Mouse (Mus musculus) forebrain, embryonic 12.5 days (tissue): ENCODE measurements around the gene Pigc. TPM values are rescaled to one million over a fixed set of nuclear protein-coding genes. Genes with fewer than 3 reads are reported as not detected.

ENCODE experiments used
- ATAC-seq: fragments of 200-750 bp; cut with Nextera tagmentation; 2 replicates; pipeline ENCODE4 v1.8.0; 2017; ENCODE audit warnings: moderate TSS enrichment; ENCODE audit not compliant: low FRiP score
- H3K27ac ChIP-seq: fragments of 300-500 bp; sonication (generic); 2 replicates; pipeline ENCODE4 v1.5.1; 2016; ENCODE audit warnings: mild to moderate bottlenecking
- H3K27me3 ChIP-seq: fragments of 300-500 bp; sonication (generic); 2 replicates; pipeline ENCODE4 v1.6.1; 2016; ENCODE audit warnings: mild to moderate bottlenecking
- H3K36me3 ChIP-seq: fragments of 300-500 bp; sonication (generic); replicated peaks from 2 replicates; pipeline ENCODE4 v1.6.1; 2016; ENCODE audit warnings: mild to moderate bottlenecking
- H3K4me1 ChIP-seq: fragments of 300-500 bp; sonication (generic); 2 replicates; pipeline ENCODE4 v1.6.1; 2016
- H3K4me2 ChIP-seq: fragments of 300-500 bp; sonication (generic); 2 replicates; pipeline ENCODE4 v1.6.1; 2016; ENCODE audit warnings: mild to moderate bottlenecking, moderate library complexity
- H3K4me3 ChIP-seq: fragments of 300-500 bp; sonication (generic); replicated peaks from 2 replicates; pipeline ENCODE4 v1.5.1; 2016; ENCODE audit warnings: mild to moderate bottlenecking
- H3K9ac ChIP-seq: fragments of 300-500 bp; sonication (generic); 2 replicates; pipeline ENCODE4 v1.6.1; 2016; ENCODE audit warnings: mild to moderate bottlenecking
- H3K9me3 ChIP-seq: fragments of 300-500 bp; sonication (generic); 2 replicates; pipeline ENCODE4 v1.6.1; 2016
- whole genome bisulfite sequencing: fragments of 180-500 bp; shearing (Covaris S2); methylation state at CpG from one replicate; pipeline ENCODE4 v1.1.7; 2016; 5-methylcytosine and 5-hydroxymethylcytosine counted together
- polyA plus RNA-seq: library from polyadenylated mRNA; unstranded; fragments of >200 nt; fragmentation: Nextera tagmentation; extraction: Ambion mirVana; gene quantifications from 2 replicates; pipeline ENCODE4 v1.2.1, GENCODE M21; 2016

Pigc gene
- polyA plus RNA-seq, 1 experiment from 2014 or later = 29.4 TPM

DNA sequence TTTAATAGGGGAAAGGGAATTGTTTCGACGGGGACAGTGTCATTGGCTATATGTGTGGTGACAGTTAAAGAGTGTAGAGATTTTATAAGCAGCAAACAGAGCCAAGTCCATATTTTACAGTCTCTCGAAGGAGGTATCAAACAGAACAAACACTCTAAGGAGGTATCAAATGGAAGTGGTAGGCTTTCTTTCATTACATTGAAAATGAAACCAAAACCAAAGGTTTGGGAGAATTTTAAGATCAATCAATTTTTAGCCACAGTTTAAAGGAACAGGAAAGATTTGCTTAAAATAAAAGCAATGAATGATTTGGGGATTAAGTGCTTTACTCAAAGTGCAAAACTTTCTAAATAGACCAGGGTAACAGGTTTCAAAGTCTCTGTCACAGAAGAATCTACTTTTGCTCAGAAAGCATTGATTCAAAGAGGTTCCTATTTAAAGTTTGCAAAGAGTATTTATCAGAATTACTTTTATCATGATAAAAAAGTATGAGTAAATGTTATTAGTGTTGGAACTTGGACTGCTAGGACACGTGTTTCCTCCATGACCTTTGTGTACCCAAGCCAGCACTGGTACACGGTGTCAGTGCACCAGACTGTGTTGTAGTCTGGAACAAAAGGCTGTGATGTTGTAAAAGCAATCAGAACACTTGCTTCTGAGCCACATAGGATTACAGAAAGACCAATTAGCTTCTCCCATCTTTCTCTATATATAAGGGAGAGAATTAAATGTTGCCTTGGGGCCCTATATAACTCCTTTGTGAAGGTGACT, 17.8 kb upstream of the Pigc start:
- Histone ChIP-seq H3K27ac (no peak overlapping the region), H3K27me3 (no peaks in the 10 kb centered on the region), H3K9ac (no peak overlapping the region), H3K4me2 (no peak overlapping the region), H3K4me3 (no peak overlapping the region), H3K36me3 (no peaks in the 10 kb centered on the region), H3K4me1 (no peaks in the 10 kb centered on the region), H3K9me3 (no peaks in the 10 kb centered on the region)
- ATAC-seq = no peak
- WGBS = 81% methylated on average over 5 of the region's 5 CpGs

DNA sequence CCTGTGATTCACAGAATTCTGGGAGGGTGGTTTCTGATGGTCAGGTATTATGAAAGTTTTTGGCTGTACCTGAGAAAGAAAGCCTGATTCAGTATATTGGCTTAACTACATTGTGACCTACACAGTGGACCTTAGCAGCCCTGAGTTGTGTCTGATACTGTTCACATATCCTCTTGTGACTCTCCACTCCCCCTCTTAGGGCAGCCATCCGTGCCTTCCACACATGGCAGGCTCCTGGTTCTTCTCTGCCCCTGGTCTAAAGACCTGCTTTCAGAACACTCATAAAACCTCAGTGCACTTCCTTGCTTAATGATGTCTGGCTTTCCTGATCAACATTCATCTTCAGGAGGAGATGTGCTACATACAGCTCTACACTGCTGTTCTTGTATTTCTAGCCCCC, 16.4 kb upstream of the Pigc start:
- Histone ChIP-seq H3K4me3 (no peak overlapping the region), H3K36me3 (no peaks in the 10 kb centered on the region), H3K4me1 (no peaks in the 10 kb centered on the region), H3K9ac (no peak overlapping the region), H3K27me3 (no peaks in the 10 kb centered on the region), H3K9me3 (no peaks in the 10 kb centered on the region), H3K4me2 (no peak overlapping the region), H3K27ac (no peak overlapping the region)
- WGBS = 79% methylated on average over 1 of the region's 1 CpGs
- ATAC-seq = no peak

DNA sequence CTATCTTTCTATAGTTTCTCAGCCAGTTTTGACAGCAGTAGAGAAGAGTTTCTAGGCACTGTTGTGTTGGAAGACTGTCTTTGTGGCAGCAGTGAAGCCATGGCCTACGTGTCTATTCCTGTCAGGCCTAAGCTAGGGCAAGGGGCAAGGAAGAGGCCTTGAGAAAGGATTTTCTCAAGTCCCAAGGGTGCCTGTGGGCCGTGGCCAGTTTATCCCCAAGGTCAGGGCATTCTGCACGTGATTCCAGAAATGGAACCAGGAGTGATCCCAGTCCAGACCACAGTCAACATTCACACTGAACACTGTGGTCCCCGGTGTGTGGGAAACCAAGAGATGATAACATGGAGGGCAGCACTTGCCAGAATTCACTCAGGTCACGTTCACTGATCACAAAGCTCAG, 13.1 kb upstream of the Pigc start:
- Histone ChIP-seq H3K27ac (no peak overlapping the region), H3K27me3 (no peaks in the 10 kb centered on the region), H3K9ac (no peak overlapping the region), H3K36me3 (no peaks in the 10 kb centered on the region), H3K4me1 (no peaks in the 10 kb centered on the region), H3K4me2 (no peak overlapping the region), H3K4me3 (no peak overlapping the region), H3K9me3 (no peaks in the 10 kb centered on the region)
- ATAC-seq = no peak
- 78% methylated on average over 5 of the region's 5 CpGs for WGBS

DNA sequence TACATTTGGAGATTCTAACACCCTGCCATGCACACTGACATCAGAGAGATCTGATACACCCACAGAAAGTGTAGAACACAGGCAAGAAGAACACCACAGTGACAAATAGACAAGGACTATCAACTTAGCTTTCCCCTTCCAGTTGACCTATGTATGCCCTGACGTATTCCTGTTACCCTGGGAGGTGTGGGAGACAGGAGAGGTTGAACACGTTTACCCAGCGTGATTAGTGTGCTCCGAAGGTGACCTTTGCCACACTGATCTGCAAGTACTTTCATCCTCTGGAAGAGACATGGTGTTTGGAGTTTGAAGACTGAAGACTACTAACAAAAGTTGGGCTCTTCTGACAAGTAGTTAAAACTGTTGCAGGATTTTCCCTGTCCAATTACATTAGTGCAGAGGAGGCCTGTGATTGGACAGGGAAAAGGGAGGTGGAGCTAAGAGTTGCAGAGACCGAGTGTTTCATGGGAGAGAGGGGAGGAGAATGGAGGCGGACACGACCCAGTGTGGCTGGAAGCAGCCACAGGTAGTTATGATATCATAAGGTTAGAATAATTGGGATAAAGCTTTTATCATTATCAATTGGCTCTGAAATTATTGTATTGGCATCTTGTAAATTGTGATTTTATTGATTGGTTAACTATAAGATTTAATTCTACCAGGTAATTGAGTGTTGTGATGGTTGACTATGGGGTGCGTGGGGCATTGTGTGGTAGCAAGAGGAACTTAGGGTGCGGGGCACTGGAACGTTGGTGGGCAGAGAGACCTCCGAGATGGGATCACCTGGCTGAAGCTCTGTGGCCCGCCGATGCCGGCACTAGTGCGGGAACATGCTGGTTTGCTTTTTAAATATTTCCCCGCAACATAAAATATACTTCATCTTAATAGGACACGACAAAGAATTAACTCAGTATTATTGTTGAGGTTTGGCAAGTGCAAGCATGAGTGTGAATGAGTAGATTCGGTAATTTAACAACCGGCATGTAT, 10.7 kb upstream of the Pigc start:
- WGBS = 81% methylated on average over 19 of the region's 19 CpGs
- Histone ChIP-seq H3K4me3 (no peak overlapping the region), H3K4me2 (no peak overlapping the region), H3K9ac (no peak overlapping the region), H3K36me3 (no peaks in the 10 kb centered on the region), H3K27ac (no peak overlapping the region), H3K9me3 (no peaks in the 10 kb centered on the region), H3K4me1 (no peaks in the 10 kb centered on the region), H3K27me3 (no peaks in the 10 kb centered on the region)
- no peak for ATAC-seq

DNA sequence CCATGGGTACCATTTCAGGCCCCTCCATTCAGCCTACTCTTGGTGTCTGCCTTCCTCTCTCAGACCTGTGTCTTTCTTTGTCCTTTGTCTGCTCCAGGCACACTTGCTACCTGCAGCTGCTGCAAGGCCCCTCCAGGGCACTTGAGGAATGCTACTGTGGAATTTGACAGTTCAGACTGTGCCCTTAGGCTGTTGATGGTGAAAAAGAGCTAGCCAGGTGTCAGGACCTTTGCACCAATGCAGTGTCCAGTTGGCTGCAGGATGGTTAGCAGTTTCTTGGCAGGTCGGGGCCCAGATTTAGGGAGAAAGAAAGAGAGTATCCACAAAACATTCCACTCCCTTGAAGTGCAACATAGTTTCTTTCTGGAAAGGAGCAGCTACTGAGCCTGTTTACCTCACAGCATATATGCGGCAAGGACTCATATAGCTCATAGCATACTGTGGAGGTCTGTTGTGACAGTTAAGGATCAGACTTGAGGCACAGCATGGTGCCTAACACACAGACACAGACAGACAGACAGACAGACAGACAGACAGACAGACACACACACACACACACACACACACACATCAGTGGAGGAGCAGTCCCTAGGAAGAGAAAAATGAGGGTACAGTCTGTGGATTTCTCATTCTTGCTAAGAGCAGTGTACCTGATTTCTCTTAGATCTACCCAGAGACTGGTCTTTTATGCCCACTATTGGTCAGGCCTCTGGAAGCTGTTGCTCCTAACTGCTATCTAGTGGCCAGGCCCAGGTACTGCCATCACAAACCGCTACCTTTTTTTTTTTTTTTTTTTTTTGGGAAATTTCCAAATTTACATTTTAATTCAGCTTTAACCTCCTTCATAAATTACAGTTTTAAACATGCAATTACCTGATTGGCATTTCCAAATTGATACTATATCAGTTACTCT, 6.3 kb upstream of the Pigc start:
- Histone ChIP-seq H3K36me3 (no peaks in the 10 kb centered on the region), H3K27ac (no peak overlapping the region), H3K4me1 (no peaks in the 10 kb centered on the region), H3K27me3 (0 out of 2 replicates have a peak, but pooled peaks cover 2% of the 10 kb centered on the region), H3K4me2 (no peak overlapping the region), H3K9ac (no peak overlapping the region), H3K9me3 (no peaks in the 10 kb centered on the region), H3K4me3 (no peak overlapping the region)
- 42% methylated on average over 3 of the region's 3 CpGs for WGBS
- 0 out of 2 replicates have a peak, but pooled peaks have one; percentile 60 for ATAC-seq

DNA sequence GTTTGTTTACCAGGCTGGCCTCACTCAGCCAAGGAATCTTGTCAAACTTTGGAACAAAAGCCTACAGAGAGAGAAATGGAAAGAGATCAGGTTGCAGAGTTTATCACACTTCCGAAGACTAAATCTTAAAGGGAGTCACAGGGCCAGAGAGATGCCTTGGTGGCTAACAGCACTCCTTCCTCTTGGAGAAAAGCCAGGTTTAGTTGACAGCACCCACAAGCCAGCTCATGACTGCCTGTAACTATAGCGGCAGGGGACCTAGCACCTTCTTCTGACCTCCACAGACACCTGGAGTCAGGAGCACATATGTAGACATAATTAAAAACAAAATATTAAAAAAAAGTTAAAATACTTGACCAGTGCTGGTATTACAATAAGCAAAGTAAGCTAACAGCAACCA, 1.1 kb upstream of the Pigc start:
- H3K9me3 ChIP-seq = no peaks in the 10 kb centered on the region
- H3K9ac ChIP-seq = no peak overlapping the region
- no peak overlapping the region for H3K4me3 ChIP-seq
- ATAC-seq = no peak
- no peak overlapping the region for H3K4me2 ChIP-seq
- 94% methylated on average over 2 of the region's 2 CpGs for WGBS
- no peak overlapping the region for H3K27ac ChIP-seq
- peaks cover 11% of the 10 kb centered on the region for H3K4me1 ChIP-seq
- 0 out of 2 replicates have a peak, but pooled peaks cover 2% of the 10 kb centered on the region for H3K27me3 ChIP-seq
- peaks cover 6% of the 10 kb centered on the region; the same call in 1 of the 2 replicates for H3K36me3 ChIP-seq

DNA sequence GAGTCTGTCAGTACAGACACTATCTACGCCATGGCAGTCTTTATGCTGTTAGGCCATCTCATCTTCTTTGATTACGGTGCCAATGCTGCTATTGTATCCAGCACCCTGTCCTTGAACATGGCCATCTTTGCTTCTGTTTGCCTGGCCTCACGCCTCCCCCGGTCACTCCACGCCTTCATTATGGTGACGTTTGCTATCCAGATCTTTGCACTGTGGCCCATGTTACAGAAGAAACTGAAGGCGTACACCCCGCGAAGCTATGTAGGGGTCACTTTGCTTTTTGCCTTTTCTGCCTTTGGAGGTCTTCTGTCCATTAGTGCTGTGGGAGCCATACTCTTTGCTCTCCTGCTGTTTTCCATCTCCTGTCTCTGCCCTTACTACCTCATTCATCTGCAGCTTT, 1.9 kb downstream of the Pigc start:
- Histone ChIP-seq H3K4me3 (no peak overlapping the region), H3K9ac (no peak overlapping the region), H3K36me3 (peaks cover 6% of the 10 kb centered on the region; the same call in 1 of the 2 replicates), H3K27me3 (no peaks in the 10 kb centered on the region), H3K4me2 (no peak overlapping the region), H3K9me3 (no peaks in the 10 kb centered on the region), H3K4me1 (peaks cover 14% of the 10 kb centered on the region), H3K27ac (no peak overlapping the region)
- WGBS = 97% methylated on average over 9 of the region's 9 CpGs
- ATAC-seq = no peak

DNA sequence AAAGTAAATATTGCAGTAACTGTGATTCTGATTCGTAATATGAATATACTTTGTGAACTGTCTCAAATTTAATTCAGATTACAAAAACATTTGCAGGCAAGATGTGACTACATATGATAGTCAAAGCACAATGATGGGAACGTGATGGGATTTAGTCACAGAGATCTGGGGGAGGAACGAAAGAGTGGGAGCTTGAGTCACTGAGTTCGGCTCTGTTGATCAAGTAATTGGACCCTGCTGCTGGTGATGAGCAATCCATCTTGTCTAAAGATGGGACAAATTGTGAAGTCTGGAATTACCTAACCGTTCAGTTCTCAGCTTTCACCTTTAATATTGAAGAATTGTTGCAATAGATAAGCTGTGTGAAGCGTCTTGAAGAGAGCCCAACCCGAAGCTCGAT, 3.2 kb downstream of the Pigc start:
- H3K4me3 ChIP-seq = no peak overlapping the region
- peaks cover 14% of the 10 kb centered on the region for H3K4me1 ChIP-seq
- H3K9me3 ChIP-seq = no peaks in the 10 kb centered on the region
- 94% methylated on average over 8 of the region's 8 CpGs for WGBS
- no peaks in the 10 kb centered on the region for H3K27me3 ChIP-seq
- no peak overlapping the region for H3K4me2 ChIP-seq
- ATAC-seq = no peak
- no peak overlapping the region for H3K9ac ChIP-seq
- H3K27ac ChIP-seq = no peak overlapping the region
- peaks cover 6% of the 10 kb centered on the region; the same call in 1 of the 2 replicates for H3K36me3 ChIP-seq

DNA sequence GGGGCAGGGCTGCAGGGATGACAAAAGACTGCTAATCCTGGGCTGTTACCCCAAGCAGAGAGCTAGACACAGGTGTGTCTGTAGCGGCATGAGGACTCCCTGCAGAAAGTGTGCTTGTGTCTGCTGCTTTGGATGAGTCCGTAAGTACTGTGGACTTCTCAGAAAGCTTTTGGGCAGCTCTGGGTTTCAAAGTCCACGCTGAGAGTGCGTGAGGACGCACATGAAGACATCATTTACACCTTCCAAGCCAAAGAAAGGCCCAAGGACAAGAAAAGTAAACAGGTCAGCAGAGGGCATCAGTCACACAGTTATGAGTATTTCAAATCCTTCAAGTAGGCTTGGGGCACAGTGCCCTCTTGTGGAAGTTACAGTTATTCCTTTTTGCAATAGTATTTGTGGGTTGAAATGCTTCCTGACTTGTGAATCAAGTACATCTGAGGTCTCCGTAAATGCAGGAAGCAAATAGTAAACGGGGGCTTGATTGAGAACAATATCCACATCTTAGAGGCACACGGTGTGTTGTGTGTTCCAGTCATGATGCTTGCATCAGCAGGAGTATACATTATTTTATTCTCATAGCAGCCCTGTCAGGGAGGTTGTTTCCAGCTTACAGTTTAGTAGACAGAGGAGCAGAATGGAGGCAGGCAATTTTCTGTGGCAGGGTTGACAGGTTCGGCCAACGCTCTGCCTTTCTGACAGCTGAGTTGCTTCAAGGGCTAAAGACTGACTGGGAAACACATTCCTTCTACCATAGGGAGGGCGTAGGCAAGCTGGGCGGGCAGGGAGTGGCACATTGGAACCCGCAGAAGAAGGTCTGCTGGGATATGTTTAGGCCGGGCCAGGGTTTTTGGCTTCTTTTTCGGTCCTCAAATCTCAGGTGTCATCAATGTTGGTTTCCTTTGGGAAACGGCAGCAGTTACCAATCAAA, 7.5 kb downstream of the Pigc start:
- H3K4me3 ChIP-seq = no peak overlapping the region
- no peak overlapping the region for H3K27ac ChIP-seq
- peak; percentile 51; the same call in 1 of the 2 replicates for ATAC-seq
- no peaks in the 10 kb centered on the region for H3K9me3 ChIP-seq
- H3K4me2 ChIP-seq = no peak overlapping the region
- 51% methylated on average over 16 of the region's 16 CpGs for WGBS
- H3K36me3 ChIP-seq = no peaks in the 10 kb centered on the region
- no peak overlapping the region for H3K9ac ChIP-seq
- no peaks in the 10 kb centered on the region for H3K27me3 ChIP-seq
- H3K4me1 ChIP-seq = 0 out of 2 replicates have a peak, but pooled peaks cover 3% of the 10 kb centered on the region

DNA sequence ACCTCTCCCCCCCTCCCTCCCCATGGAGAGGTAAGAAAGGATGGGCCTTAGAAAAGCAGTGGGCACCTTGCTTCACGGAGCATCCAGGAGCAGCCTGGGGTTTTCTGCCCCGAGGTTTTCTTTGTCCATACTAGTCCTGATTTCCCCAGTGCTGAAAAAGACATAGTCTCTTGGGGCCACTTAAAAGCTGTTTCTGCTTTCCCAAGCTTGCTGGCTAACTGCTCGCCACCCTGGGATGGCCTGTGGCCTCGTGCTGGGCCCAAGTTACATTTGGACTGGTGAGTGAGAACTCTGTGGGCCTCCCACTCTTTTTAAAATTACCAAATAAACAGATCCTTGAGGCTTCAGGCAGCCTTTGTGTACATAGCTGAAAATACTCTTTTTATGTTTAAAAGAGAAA, 8.3 kb downstream of the Pigc start:
- Histone ChIP-seq H3K9me3 (no peaks in the 10 kb centered on the region), H3K4me2 (no peak overlapping the region), H3K36me3 (no peaks in the 10 kb centered on the region), H3K4me1 (0 out of 2 replicates have a peak, but pooled peaks cover 3% of the 10 kb centered on the region), H3K27me3 (no peaks in the 10 kb centered on the region), H3K27ac (no peak overlapping the region), H3K9ac (no peak overlapping the region), H3K4me3 (no peak overlapping the region)
- WGBS = 75% methylated on average over 4 of the region's 4 CpGs
- ATAC-seq = no peak

DNA sequence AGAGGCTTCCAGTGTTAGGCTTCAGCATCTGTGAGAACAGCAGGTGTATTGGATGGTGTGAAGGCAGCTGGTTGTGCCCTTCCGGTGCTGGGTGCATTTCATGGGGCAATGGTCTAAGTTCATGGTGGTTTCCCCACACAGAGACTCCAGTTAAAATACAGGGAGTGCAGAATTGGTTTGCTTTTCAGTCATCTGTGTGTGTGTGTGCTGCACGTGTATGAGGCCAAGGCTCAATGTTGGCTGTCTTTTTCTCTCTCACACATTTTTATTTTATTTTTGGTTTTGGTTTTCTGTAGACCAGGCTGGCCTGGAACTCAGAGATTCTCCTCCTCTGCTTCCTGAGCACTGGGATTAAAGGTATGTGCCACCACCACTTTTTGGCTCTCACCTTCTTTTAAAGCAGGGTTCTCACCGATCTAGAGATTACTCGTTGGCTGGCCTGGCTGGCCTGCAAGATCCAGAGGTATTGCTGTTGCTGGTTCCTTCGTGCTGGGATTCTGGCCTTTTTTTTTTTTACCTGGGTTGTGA, 9.3 kb downstream of the Pigc start:
- Histone ChIP-seq H3K4me2 (no peak overlapping the region), H3K4me1 (0 out of 2 replicates have a peak, but pooled peaks cover 3% of the 10 kb centered on the region), H3K9ac (no peak overlapping the region), H3K36me3 (no peaks in the 10 kb centered on the region), H3K9me3 (no peaks in the 10 kb centered on the region), H3K27ac (no peak overlapping the region), H3K4me3 (no peak overlapping the region), H3K27me3 (no peaks in the 10 kb centered on the region)
- ATAC-seq = no peak
- WGBS = 93% methylated on average over 5 of the region's 5 CpGs
